Mouse (Mus musculus) thymus, adult 2 months (tissue): ENCODE data around the gene Celf2.

Source experiments
- CTCF ChIP-seq: fragments of 200-500 bp; IDR thresholded peaks from 2 replicates; pipeline ENCODE4 v1.5.1; 2012; ENCODE audit warnings: mild to moderate bottlenecking, control low read depth, low read length, moderate library complexity, borderline replicate concordance; ENCODE audit not compliant: control insufficient read depth, poor library complexity, insufficient read depth; ENCODE audit errors: extremely low read depth
- POLR2A ChIP-seq: fragments of 200-500 bp; IDR thresholded peaks from 2 replicates; pipeline ENCODE4 v1.6.1; 2012; ENCODE audit warnings: mild to moderate bottlenecking, low read length, control low read depth, moderate library complexity; ENCODE audit not compliant: control insufficient read depth, poor library complexity, insufficient read depth; ENCODE audit errors: extremely low read depth

GRCm38 (mm10) chr2:6634899-6635298 lies 874.5 kb downstream of the Celf2 start:
- no peak for TF ChIP-seq CTCF
- TF ChIP-seq POLR2A, result no peak
